Mouse (Mus musculus) spleen, adult 2 months (tissue): ENCODE results near the gene Robo2.

ENCODE experiments used
- CTCF ChIP-seq: fragments of 200-500 bp; IDR thresholded peaks from 2 replicates; pipeline ENCODE4 v1.5.1; 2011; ENCODE audit warnings: mild to moderate bottlenecking, inconsistent platforms; ENCODE audit not compliant: insufficient read depth, insufficient read length, insufficient replicate concordance; ENCODE audit errors: extremely low read depth
- POLR2A ChIP-seq: fragments of 200-500 bp; IDR thresholded peaks from 2 replicates; pipeline ENCODE4 v1.6.1; 2011; ENCODE audit warnings: low read depth, low read length, inconsistent platforms

DNA sequence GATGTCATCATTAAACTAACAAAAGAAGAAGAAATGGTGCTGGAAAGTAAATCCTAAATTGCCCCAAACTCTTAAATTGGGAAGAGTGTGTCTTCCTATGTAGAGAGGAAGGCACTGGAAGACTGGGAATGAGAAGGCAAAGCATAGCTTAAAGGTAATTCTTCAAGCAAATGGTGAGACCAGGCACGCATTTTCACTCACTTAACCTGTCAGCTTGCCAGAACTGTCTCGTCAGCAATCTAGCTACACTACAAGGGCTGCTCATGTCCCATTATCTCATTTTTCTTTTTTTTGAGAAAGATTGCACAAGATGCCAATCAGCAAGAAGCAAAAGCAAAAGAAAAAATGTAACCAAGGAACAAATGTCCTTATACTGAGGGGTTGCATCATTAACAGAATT lies 410.3 kb downstream of the Robo2 start:
- TF ChIP-seq POLR2A, result no peak
- no peak for TF ChIP-seq CTCF
